Mouse (Mus musculus) layer of hippocampus, postnatal 25 days (tissue): ENCODE data around the gene Peg10. TPM values are rescaled to one million over a fixed set of nuclear protein-coding genes. Genes with fewer than 3 reads are reported as not detected.
A peak's percentile ranks its signal among the peaks of the same experiment; 100 is the strongest.
"Not testable (repeated sequence)": the region's sequence is repeated elsewhere in the genome, so short reads cannot be mapped to it uniquely, and the experiment has no call there.

Source experiments
- DNase-seq, 2 experiments: peaks; one replicate each; pipeline ENCODE4 v3.0.0; 2022; ENCODE audit warnings: mixed read lengths in 2 of 2, low spot score in 1 of 2; ENCODE audit errors: extremely low spot score in 1 of 2
- total RNA-seq, 2 experiments: library from RNA; stranded (reverse); gene quantifications; 2 replicates each; pipeline ENCODE4 v1.2.3; 2021

Peg10 gene
- total RNA-seq, 2 experiments from 2014 or later: 6.0 to 6.8 TPM

DNA sequence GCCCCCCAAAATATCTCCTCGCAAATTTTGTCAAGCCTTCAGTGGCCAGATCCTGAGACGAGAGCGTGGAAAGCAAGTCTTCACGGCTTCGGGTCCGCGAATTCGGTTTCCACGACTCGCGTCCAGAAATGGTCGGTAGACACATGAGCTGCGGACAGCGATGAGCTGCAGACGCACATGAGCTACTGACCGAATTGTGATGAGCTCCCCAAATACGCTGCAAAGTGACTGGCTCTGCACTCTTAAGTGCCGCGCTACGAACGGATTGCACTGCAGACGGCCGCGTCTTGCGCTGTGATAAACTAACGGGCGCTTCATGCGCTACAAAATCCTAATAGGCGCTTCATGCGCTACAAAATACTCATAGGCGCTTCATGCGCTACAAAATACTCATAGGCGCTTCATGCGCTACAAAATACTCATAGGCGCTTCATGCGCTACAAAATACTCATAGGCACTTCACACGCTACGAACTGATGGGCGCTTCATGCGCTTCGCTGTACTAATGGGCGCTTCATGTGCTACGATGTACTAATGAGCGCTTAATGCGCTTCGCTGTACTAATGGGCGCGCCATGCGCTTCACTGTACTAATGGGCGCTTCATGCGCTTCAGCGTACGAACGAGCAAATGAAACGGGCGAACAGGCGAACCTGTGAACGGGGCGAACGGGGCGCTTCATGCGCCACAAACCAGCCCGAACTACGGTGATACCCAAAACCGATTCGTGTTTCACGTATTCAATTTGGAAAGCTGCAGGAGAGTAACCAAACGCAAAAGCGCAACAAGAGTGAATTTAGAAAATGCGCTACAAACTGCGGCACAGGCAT lies 785 bp downstream of the Peg10 start:
- peak; percentile 15 to 29 for DNase-seq

DNA sequence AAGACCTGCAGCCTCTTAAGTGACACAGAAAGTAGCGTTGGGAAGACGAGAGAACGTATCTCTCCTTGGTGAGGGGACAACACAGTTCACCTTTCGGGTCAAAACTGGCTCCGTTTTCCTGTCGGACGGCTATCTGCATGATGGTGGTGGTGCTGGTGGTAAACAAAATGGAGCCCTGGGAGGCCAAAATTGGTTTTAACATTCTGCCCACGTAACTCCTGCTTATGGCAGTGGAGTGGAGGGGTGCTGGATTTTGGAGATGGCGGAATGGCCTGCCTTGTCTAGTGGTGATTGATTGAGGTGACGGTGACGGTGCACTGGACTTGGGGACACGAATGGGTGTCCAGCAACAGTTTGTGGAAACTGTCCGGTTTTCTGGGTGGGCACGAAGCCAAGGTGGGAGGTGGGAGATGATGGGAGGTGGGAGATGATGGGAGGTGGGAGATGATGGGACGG lies 1.4 kb downstream of the Peg10 start:
- DNase-seq: peak; percentile 15 to 32

DNA sequence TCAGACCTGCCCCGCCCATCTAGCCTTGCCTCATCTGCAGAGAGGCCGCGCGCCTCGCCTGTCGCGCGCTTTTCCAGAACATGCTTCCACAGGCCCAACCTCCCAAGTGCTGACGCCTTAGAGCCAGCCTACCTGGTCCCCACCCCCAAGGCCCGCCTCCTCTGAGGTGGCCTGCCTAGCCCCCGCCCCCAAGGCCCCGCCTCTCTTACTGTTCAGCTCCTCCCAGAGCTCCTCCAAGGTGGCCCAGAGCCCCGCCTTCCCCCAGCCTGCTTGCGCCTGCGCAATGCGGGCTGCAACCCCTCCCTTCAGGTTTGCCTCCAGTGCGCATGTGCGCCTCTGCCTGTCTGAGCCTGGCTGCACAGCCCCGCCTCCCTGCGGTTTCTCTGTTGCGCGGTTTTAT lies 2.0 kb downstream of the Peg10 start:
- DNase-seq: peak; percentile 76 to 82

DNA sequence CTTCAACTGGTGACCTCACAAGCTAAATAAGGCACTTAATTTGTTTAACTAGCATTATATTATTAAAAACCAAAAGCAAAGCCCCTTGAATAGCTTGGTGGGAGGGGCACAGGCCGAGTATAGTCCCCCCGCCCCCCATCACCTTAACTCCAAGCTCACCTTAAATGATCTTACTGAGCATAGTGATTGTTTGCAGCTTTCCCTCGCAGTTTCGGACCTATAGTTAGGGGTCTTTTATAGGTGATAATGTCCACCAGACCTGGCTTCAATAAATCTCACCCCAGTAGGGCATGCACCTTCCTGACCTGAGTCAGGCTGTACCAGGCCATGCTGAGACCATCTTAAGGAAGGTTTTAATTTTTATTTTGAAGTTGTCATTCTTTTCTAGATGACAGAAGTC lies 4.2 kb downstream of the Peg10 start:
- no peak for DNase-seq

DNA sequence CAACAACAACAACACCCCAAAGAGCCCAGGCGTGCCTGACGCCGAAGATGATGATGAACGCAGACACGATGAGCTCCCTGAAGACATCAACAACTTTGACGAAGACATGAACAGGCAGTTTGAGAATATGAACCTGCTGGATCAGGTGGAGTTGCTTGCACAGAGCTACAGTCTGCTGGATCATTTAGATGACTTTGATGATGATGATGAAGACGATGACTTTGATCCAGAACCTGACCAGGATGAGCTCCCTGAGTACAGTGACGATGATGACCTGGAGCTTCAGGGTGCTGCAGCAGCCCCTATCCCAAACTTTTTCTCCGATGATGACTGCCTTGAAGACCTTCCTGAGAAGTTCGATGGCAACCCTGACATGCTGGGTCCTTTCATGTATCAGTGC lies 7.2 kb downstream of the Peg10 start:
- DNase-seq: no peak

DNA sequence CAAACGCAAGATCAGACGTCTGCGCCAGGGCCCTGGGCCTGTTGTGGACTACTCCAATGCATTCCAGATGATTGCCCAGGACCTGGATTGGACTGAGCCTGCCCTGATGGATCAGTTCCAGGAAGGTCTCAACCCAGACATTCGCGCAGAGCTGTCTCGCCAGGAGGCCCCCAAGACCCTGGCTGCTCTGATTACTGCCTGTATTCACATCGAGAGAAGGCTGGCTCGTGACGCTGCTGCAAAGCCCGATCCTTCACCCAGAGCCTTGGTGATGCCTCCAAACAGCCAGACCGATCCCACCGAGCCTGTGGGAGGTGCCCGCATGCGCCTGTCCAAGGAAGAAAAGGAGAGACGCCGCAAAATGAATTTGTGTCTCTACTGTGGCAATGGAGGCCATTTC lies 7.8 kb downstream of the Peg10 start:
- no peak for DNase-seq

DNA sequence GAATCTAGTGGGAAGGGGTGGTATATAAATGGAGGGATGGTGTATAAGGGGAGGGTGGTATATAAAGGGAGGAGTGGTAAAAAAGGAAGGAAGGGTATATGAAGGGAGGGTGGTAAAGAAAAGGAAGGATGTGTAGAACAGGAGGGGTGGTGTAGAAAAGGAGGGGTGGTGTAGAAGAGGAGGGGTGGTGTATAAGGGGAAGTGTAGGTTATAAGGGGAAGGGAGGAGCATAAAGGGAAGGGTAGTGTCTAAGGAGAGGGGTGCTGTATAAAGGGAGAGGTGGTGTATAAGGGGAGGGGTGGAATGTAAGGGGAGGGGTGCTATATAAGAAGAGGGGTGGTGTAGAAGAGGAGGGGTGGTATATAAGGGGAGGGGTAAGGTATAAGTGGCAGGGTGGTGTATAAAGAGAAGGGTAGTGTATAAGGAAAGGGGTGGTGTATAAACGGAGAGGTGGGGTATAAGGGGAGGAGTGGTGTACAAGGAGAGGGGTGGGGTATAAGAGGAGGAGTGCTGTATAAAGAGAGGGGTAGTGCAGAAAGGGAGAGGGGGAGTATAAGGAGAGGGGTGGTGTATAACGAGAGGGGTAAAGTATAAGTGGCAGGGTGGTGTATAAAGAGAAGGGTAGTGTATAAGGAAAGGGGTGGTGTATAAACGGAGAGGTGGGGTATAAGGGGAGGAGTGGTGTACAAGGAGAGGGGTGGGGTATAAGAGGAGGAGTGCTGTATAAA lies 14.5 kb downstream of the Peg10 start:
- DNase-seq: not testable (repeated sequence)

DNA sequence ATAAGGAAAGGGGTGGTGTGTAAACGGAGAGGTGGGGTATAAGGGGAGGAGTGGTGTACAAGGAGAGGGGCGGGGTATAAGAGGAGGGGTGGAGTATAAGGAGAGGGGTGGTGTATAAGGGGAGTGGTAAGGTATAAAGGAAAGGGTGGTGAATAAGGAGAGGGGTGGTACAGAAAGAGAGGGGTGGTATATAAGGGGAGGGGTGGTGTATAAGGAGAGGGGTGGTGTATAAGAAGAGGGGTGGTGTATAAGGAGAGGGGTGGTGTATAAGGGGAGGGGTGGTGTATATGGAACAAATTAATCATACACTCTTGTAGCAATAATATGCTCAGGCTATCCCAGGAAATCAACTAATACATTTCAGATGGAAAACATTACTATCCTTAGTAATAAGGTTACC lies 15.1 kb downstream of the Peg10 start:
- DNase-seq: no peak

DNA sequence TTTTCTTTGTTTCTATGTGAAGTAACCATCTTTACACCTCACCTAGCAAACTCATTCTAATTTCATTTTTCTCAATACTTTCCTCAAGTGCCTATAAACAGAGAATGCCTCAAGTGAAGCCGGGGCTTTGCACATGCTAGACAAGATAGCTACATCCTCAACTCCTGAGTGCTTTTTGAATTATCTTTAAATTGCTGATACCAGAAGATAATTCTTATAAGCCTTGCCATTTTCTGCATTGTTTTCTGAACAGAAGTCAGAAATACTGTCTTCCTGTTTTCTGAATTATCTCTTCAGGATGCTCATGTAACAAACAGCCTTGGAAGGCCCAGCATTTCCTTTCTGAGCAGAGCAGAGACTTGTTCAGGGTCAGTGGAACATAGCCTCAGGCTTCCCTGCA lies 49.2 kb downstream of the Peg10 start:
- no peak for DNase-seq

DNA sequence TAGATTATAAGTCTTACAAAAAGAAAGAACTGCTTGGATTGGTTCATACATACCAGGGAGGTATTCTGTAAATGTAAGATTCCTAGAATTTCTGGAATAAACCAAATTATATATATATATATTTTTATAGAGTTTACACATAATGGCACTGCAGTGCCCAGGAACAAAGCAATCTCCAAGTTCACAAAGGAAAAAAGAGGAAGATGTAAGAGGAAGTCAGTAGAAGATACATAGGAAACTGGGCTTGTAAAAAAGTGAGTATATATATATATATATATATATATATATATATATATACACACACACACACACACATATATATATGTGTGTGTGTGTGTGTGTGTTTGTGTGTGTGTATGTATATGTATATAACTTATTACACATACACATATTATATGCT lies 50.2 kb downstream of the Peg10 start:
- not testable (repeated sequence) for DNase-seq

DNA sequence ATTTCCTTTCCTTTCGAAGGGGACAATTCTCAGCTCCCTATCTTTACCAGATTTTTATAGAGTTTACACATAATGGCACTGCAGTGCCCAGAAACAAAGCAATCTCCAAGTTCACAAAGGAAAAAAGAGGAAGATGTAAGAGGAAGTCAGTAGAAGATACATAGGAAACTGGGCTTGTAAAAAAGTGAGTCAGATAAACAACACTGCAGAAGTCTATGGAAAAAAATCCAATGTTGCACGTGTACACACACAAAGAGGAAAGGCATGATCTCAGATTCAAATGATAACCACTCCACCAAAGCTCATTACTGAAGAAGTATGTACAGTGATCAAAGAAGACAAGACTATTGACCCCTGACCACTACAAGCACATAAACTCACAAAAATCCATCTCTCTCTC lies 51.3 kb downstream of the Peg10 start:
- no peak for DNase-seq

DNA sequence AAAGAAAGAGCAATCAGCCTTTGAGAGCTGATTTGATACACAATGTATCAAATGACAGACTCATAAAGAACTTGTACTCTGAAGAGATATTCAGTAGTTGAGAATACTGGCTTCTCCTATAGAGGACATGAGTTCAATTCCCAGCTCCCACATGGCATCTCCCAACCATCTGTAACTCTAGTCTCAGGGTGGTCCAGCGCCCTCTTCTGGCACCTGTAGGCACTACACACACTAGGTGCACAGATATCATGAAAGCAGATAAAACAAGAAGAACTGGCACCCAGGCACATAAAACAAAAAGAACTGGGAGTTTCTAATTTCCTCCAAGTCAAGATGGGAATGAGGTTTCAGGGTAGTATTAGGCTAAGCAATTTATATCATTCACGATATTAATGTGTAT lies 52.3 kb downstream of the Peg10 start:
- no peak for DNase-seq

DNA sequence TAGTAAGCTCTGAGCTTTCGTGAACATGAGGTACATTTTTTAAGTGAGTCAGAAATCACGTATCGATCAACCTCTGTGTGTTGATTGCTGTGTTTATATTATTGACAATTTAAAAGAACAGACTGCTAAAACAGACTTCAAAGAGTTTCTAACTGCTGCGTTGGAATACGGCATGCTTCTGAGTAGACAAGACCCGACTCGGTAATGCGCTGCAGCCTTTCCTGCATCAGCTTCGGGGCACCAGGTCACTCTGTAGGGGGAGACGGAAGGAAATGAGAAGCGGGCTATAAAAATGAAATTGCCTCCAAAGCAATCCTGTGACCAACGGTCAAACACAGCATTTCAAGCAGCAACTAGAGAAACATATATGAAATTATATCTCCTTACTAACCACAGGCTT lies 59.9 kb downstream of the Peg10 start:
- no peak for DNase-seq

Other genes starting within 250 kb of the Peg10 start
- gene Col1a2, start 242.5 kb upstream of the Peg10 start, total RNA-seq: 10 to 100 TPM; 17.0 to 18.9 TPM
- gene Casd1, start 146.5 kb upstream of the Peg10 start, total RNA-seq: 10 to 100 TPM; 47.6 to 49.8 TPM
- 10 to 100 TPM; 33.3 to 35.3 TPM for gene Sgce, start 99 bp upstream of the Peg10 start, total RNA-seq
- gene Ppp1r9a, start 155.6 kb downstream of the Peg10 start, total RNA-seq: 100 to 1,000 TPM; 146 to 154 TPM